In genomic region chr11:119129281-119130058, GRCm38 (mm10) we compare ENCODE assay signal across 9 mouse cellular contexts. TPM values are rescaled to one million over a fixed set of nuclear protein-coding genes. Genes with fewer than 3 reads are reported as not detected.
DNase-seq lines count a peak whose midpoint lies in the region; ATAC-seq lines count a peak whose summit lies in the region.
"Had no signal": no experiment of that assay in that cellular context is flagged by ENCODE, and none has a peak within 500 bp of the region (broad histone marks: within the 10 kb centered on the region; RNA-seq: fewer than 3 reads in every experiment).

No protein-coding gene starts in this region.

- H3K27ac ChIP-seq in lung, embryonic 15.5 days: peak overlapping the region; percentile 82; the same call in 1 of the 2 replicates
- peak overlapping the region; percentile 46; the same call in 1 of the 2 replicates for H3K27ac ChIP-seq in hindbrain, embryonic 10.5 days
- no peak overlapping the region for H3K27ac ChIP-seq in stomach, embryonic 14.5 days (ENCODE audit: low read length)
- H3K27ac ChIP-seq: liver, embryonic 15.5 days had no signal

- no peak overlapping the region for H3K4me3 ChIP-seq in lung, embryonic 15.5 days
- H3K4me3 ChIP-seq in hindbrain, embryonic 10.5 days: peak overlapping the region; percentile 28
- H3K4me3 ChIP-seq in stomach, embryonic 14.5 days (ENCODE audit: low read depth, low read length): no peak overlapping the region
- H3K4me3 ChIP-seq: liver, embryonic 15.5 days had no signal

- intact Hi-C loops in left cerebral cortex, postnatal 25 days (cut with DNase I): no loop called here

- H3K9ac ChIP-seq in lung, embryonic 15.5 days: no peak overlapping the region
- no peak overlapping the region for H3K9ac ChIP-seq in stomach, embryonic 14.5 days (replicated peaks; ENCODE audit: low read depth, low read length)
- H3K9ac ChIP-seq: liver, embryonic 15.5 days had no signal

- no peaks in the 10 kb centered on the region for H3K36me3 ChIP-seq in lung, embryonic 15.5 days
- H3K36me3 ChIP-seq in hindbrain, embryonic 10.5 days: no peaks in the 10 kb centered on the region
- H3K36me3 ChIP-seq in stomach, embryonic 14.5 days (ENCODE audit: control insufficient read depth, insufficient read depth, low read length): no peaks in the 10 kb centered on the region
- H3K36me3 ChIP-seq: liver, embryonic 15.5 days had no signal

- H3K4me2 ChIP-seq in lung, embryonic 15.5 days: 0 out of 2 replicates have a peak overlapping the region, but pooled peaks have one; percentile 8
- H3K4me2 ChIP-seq in stomach, embryonic 14.5 days (replicated peaks; ENCODE audit: low read depth, low read length): peak overlapping the region; percentile 22
- H3K4me2 ChIP-seq: liver, embryonic 15.5 days had no signal

- no peaks in the 10 kb centered on the region for H3K9me3 ChIP-seq in lung, embryonic 15.5 days
- no peaks in the 10 kb centered on the region for H3K9me3 ChIP-seq in hindbrain, embryonic 10.5 days
- H3K9me3 ChIP-seq in stomach, embryonic 14.5 days (ENCODE audit: control insufficient read depth, low read depth, low read length): no peaks in the 10 kb centered on the region
- H3K9me3 ChIP-seq: liver, embryonic 15.5 days had no signal

- ATAC-seq in lung, embryonic 15.5 days (ENCODE audit: borderline replicate concordance, extremely low read depth, low FRiP score, low TSS enrichment): no peak
- ATAC-seq in stomach, embryonic 14.5 days (ENCODE audit: insufficient number of reproducible peaks, insufficient read depth, low FRiP score, low read depth): no peak

- H3K27me3 ChIP-seq in lung, embryonic 15.5 days: peaks cover 10% of the 10 kb centered on the region; the same call in 1 of the 2 replicates
- H3K27me3 ChIP-seq in hindbrain, embryonic 10.5 days (ENCODE audit: insufficient read depth, poor library complexity, severe bottlenecking): peaks cover 75% of the 10 kb centered on the region
- no peaks in the 10 kb centered on the region for H3K27me3 ChIP-seq in stomach, embryonic 14.5 days (ENCODE audit: control insufficient read depth, insufficient read depth, low read length)

- no peak for DNase-seq in lung, postnatal 25 days (ENCODE audit: low spot score)
- no peak for DNase-seq in hindbrain, embryonic 10.5 days (ENCODE audit: low spot score)
- DNase-seq in kidney, postnatal 14 days: peak; percentile 31
- DNase-seq in cerebellum, adult 11-12 months: no peak
- no peak for DNase-seq in retina, postnatal 1 day
- DNase-seq in left cerebral cortex, postnatal 25 days (ENCODE audit: low spot score in 2 of 2): no peak

- WGBS in lung, embryonic 15.5 days: 50% methylated on average over 18 of the region's 18 CpGs
- WGBS in hindbrain, embryonic 10.5 days: 50% methylated on average over 18 of the region's 18 CpGs
- WGBS in stomach, embryonic 14.5 days: 43% methylated on average over 18 of the region's 18 CpGs

- peaks cover 69% of the 10 kb centered on the region for H3K4me1 ChIP-seq in lung, embryonic 15.5 days
- peaks cover 69% of the 10 kb centered on the region for H3K4me1 ChIP-seq in hindbrain, embryonic 10.5 days (replicated peaks)
- peaks cover 40% of the 10 kb centered on the region for H3K4me1 ChIP-seq in stomach, embryonic 14.5 days (ENCODE audit: control insufficient read depth, insufficient read depth, low read length)

RNA-seq across cellular contexts. Expression of gene Cbx4, which starts 43.4 kb away (rescaled TPM):
- polyA plus RNA-seq in lung, embryonic 15.5 days (2015; fragmentation: Nextera tagmentation; extraction: Ambion mirVana): 13.3 and 14.1 TPM in 2 replicates
- 4.4 and 8.2 TPM in 2 replicates for polyA plus RNA-seq in hindbrain, embryonic 10.5 days (2016; fragmentation: Nextera tagmentation; extraction: Ambion mirVana)
- polyA plus RNA-seq in stomach, embryonic 14.5 days (2014; fragmentation: Nextera tagmentation; extraction: Ambion mirVana): 7.0 and 8.2 TPM in 2 replicates
- 10 to 100 TPM; 59.5 to 66.2 TPM for total RNA-seq in left cerebral cortex, postnatal 25 days (2021)
